Mouse (Mus musculus) cerebellum, adult 11 months (tissue): ENCODE data around the gene Gm9944.

ENCODE experiments used
- DNase-seq: peaks from one replicate; pipeline ENCODE4 v3.0.0; 2022

Gene Gm9944

GRCm38 (mm10) chr4:144453217-144453616, at the start of gene Gm9944:
TSS of gene Gm9944 (minus strand) at chr4:144453317.
- no peak for DNase-seq

DNA sequence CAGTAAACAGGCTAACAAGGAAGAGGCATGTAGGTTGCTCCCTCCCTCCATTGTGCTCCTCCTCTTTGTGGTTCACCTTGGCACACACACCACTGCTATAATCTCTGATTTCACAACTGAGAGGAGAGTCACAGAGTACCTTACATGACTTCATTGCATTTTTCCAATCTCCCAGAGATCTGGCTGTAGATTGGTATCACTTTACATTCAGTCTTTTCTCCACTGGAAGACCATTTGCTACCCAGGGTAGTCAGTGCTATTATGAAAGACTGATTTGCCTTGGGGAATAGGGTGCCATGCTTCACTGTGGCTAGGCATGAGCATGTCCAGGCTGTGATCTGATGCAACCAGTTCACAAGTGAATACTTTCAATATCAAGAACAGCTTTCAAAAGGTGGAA, 40.2 kb upstream of the Gm9944 start:
- DNase-seq: no peak

GRCm38 (mm10) chr4:144468091-144468490, 15.0 kb upstream of the Gm9944 start:
- DNase-seq: no peak

DNA sequence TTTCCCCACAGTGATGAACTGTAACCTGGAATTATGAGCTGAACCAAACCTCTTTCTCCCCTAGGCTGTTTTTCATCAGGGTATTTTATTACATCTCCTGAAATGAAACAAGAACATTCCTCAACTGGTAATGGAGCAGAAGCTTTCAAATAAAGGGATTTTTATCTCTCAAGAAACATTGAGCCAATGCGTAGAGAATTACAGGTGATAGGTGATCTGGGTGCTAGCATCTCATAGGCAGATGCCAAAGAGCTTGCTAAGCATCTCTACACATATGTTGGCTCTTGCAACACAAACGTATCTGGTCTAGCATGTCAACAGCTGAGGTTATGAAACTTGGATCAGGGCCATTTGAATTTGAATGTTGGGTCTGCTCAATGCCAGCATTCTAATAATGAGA, 12.1 kb upstream of the Gm9944 start:
- no peak for DNase-seq

DNA sequence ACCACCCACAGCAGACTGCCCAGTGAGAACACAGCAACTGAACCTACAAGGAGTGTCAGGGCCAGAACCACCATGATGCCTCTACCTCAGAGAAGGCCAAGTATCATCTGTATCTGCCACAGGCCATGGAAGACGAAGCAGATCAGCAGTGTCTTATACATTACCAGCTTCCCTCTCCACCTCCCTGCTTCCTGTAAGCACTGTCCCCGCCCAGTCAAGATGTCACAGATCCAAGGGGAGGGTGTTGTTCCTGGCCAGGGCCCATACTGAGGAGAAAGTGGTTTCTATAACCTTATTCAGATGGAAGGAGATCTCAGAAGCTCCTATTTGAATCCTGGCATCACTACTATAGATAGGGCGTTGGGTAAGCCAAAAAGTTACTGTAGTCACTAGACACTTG, 10.5 kb upstream of the Gm9944 start, which contains the start of gene Aadacl3:
Aadacl3 (minus strand) TSS at position 101 of the 400 bp plus-strand sequence.
- DNase-seq: no peak

DNA sequence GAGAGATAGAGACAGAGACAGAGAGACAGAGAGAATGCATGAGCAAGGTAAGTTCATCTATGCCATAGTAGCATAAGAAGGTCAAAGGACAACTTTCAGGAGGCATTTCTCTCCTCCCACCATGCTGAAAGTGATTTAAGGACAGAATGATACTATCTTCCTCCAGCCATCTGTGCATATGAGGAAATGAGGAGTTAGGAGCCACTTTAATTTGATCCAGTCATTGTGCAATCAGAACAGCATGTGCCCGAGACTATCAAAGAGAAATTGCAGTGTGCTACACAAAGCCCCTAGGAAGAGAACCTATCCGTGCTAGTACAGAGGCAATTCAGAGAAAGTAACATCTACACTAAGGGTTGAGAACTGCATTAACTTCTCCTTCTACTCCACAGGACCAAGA, 4.6 kb downstream of the Gm9944 start:
- no peak for DNase-seq

- DNase-seq: no peak
Measured at GRCm38 (mm10) chr4:144441582-144441981, 11.5 kb downstream of the Gm9944 start.

DNA sequence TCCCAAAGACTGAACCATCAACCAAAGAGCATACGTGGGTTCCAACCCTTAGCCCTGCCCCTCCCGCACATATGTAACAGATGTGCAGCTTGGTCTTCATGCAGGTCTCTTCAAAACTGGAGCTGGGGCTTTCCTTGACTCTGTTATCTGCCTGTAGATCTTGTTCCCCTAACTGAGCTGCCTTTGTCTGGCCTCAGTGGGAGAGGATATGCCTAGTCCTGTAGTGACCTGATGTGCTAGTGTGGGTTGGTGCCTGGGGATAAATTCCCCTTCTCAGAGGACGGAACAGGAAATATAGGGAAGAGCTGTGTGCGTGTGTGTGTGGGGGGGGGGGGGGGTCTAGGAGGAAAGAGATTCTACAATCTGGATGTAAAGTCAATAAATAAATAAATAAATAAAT, 12.0 kb downstream of the Gm9944 start:
- no peak for DNase-seq

GRCm38 (mm10) chr4:144438672-144439071, 14.4 kb downstream of the Gm9944 start, which contains the start of gene 1700012P22Rik:
TSS of gene 1700012P22Rik (minus strand) at chr4:144438772.
- no peak for DNase-seq

DNA sequence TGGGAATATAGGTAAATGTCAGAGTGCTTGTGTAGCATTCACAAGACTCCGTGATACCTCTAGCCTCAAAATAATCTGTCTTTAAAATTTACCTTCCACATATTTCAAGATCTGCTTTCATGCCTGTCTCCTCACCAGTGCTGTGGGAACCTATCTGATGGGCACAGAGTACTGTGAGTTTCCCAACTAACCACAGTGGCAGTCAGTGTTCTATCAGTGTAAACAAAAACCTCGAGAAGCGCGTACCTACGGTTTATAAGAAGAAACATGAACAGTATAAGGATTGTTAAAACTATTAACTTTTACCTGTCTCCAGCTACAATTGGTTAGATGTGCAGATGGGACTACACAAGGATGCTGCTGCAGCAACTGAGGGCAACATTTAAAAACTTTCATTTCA, 19.9 kb downstream of the Gm9944 start:
- no peak for DNase-seq

DNA sequence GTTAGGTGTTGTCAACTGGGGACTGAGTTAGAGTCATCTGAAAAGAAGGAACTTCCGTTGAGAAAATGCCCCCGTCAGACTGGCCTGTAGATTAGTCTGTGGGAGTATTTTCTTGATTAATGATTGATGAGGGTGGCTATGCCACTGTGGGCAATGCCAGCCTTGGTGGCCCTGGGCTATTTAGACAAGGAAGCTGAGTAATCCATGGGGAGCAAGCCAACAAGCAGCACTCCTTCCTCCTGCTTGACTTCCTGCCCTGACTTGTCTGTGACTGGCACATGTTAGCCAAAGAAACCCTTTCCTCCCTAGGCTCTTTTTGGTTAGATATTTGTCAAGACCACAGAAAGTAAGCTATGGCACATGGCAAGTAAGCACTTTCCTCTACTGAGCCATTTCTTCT, 22.4 kb downstream of the Gm9944 start:
- DNase-seq: no peak

DNA sequence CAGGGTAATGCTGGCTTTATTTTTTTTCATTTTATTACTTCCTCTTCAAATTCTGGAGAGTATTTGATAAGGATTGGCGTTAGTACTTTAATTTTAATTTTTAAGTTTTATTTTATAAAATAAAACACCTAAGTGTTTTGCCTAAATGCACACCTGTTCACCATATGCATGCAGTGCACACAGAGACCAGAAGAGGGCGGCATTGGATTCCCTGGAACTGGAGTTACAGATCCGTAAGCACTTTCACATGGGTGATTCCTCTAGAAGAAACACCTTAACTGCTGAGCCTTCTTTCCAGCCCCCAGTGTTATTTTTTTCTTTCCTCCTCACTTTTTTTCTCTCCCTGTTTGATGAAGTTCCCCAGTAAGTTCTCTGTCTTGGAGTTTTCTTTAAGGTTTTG, 24.2 kb downstream of the Gm9944 start:
- no peak for DNase-seq

DNA sequence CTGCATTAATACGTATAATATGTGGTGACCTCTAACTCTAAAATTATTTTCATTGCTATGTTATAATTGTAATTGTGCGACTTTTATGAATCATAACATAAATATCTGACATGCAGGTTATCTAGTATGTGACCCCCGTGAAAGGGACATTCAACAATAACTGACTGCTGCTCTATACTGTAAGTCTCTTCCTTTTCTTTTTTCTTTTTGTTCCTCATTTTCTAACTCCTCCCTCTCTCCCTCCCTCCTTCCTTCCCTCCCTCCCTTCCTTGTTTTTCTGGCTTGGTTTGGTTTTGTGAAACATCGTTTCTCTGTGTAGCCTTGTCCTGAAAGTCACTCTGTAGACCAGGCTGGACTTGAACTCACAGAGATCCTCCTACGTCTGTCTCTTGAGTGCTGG, 28.5 kb downstream of the Gm9944 start:
- no peak for DNase-seq

DNA sequence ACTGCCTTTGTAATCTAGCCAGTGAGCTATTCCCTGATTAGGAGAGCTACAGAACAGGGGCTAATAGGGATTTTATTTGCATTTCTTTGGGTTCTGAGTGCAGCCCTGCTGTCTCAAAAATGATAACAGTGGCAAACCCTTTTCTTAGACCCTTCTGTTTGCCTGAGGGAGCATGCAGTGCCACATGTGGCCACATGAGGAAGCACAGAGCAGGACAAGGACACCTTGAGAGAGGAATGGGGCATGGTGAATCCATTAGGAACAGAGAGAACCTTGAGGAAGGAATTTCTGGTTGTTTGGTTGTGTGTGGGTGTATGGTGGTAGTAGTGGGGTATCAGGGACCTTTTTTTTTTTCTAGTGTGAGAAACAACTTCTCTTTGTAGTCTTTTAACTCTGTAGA, 32.5 kb downstream of the Gm9944 start:
- DNase-seq: no peak

DNA sequence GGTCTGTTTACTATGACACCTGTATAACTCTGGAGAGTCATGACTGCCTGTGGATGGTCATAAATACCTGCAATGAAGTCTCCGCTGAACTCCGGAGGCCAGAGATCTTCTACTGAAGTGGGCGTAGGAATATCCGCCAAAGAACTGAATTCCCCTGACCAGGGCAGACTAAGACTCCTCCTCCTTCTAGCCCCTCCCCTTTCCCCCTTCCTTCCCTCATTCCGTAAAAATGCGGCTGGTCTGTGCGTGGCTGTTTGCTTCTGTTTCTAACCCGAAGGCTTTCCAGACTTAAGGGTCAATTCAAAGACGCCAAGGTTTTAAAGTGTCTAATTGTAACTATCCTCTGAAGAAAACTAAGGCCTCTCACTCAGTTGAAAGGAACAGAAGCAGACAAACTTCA, 44.8 kb downstream of the Gm9944 start, which contains the start of gene Pramef12:
Pramef12 (minus strand) TSS at position 175 of the 400 bp plus-strand sequence.
- DNase-seq: no peak

DNA sequence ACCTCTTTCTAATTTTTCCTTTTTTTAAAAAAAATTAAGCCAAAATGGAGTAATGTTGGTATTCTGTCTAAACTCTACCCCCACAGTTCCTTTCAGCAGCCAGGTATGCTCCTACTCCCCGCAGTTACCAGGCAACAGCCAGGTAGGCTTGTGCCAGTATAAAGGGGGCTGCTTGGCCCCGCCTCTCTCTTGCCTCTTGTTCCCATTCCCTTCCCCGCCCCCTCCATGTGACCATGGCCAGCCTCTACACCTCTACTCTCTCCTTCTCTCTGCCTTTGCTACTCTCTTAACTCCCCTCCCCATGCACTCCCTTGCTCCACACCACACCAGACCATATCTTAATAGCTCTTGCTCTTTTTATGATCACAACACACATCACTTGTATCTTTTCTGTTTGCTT, 46.9 kb downstream of the Gm9944 start:
- DNase-seq: no peak

DNA sequence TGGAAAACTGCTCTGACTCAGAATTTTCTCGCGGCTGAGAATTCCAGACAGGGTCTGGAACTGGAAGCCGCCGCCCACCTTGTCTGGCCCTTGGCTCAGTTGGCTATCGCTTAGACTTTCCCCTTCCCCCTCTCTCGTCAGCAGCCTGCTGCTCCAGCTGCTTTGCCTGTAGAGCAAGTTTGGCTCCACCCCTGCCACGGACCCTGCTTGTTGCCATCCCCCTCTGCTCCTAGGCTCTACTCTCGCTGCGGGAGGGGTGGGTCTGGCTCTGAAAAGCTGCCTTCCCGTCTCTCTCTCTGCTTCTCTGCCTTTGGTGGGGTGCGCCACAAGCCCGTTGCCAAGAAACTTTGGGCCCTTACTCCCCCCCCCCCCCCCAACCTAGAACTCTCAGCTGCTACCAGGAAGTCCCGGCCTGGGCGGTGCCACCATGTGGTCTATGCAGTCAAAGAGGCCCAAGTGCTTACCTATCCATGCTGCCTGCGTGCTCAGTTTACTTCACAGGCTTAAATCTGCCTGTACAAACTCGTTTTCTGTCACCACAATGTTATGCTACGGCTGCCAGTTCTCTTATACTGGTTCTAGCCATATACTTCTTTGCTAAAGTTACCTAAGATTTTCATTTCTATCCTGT, 48.5 kb downstream of the Gm9944 start:
- DNase-seq: no peak
